Mouse (Mus musculus) yolk sac, embryonic 10.5 days (tissue): ENCODE measurements around the gene Slc22a20.

Source experiments
- DNase-seq: peaks from one replicate; pipeline ENCODE4 v3.0.0-alpha.2; 2017; ENCODE audit warnings: low spot score

Slc22a20 gene

GRCm38 (mm10) chr19:5952071-5952691 lies 33.8 kb downstream of the Slc22a20 start:
- DNase-seq: peak; percentile 79

- no peak for DNase-seq
Measured at GRCm38 (mm10) chr19:5951631-5952030, 34.3 kb downstream of the Slc22a20 start.

GRCm38 (mm10) chr19:5950218-5950617 lies 35.7 kb downstream of the Slc22a20 start:
- no peak for DNase-seq

- DNase-seq: no peak
Measured at GRCm38 (mm10) chr19:5945891-5946290, 40.1 kb downstream of the Slc22a20 start.

GRCm38 (mm10) chr19:5945027-5945426 lies 40.9 kb downstream of the Slc22a20 start:
- peak; percentile 86 for DNase-seq

GRCm38 (mm10) chr19:5944145-5944544 lies 41.8 kb downstream of the Slc22a20 start:
- DNase-seq: no peak

GRCm38 (mm10) chr19:5943404-5943803 lies 42.5 kb downstream of the Slc22a20 start:
- no peak for DNase-seq

- DNase-seq: no peak
Measured at GRCm38 (mm10) chr19:5942581-5942980, 43.4 kb downstream of the Slc22a20 start.

GRCm38 (mm10) chr19:5940656-5941055 lies 45.3 kb downstream of the Slc22a20 start:
- DNase-seq: no peak

- DNase-seq: no peak
Measured at GRCm38 (mm10) chr19:5940173-5940572, 45.8 kb downstream of the Slc22a20 start.

- DNase-seq: no peak
Measured at GRCm38 (mm10) chr19:5939715-5940114, 46.2 kb downstream of the Slc22a20 start.

- no peak for DNase-seq
Measured at GRCm38 (mm10) chr19:5938516-5938915, 47.4 kb downstream of the Slc22a20 start.

GRCm38 (mm10) chr19:5937836-5938406 lies 48.0 kb downstream of the Slc22a20 start:
- DNase-seq: no peak

- no peak for DNase-seq
Measured at GRCm38 (mm10) chr19:5937095-5937835, 48.7 kb downstream of the Slc22a20 start.

GRCm38 (mm10) chr19:5935691-5936090 lies 50.3 kb downstream of the Slc22a20 start:
- DNase-seq: no peak

- peak; percentile 67 for DNase-seq
Measured at GRCm38 (mm10) chr19:5935266-5935665, 50.7 kb downstream of the Slc22a20 start.

GRCm38 (mm10) chr19:5929634-5930596 lies 56.0 kb downstream of the Slc22a20 start:
- no peak for DNase-seq

GRCm38 (mm10) chr19:5928546-5928945 lies 57.4 kb downstream of the Slc22a20 start:
- no peak for DNase-seq

- no peak for DNase-seq
Measured at GRCm38 (mm10) chr19:5928104-5928503, 57.8 kb downstream of the Slc22a20 start.

- no peak for DNase-seq
Measured at GRCm38 (mm10) chr19:5927532-5927931, 58.4 kb downstream of the Slc22a20 start.

GRCm38 (mm10) chr19:5927026-5927425 lies 58.9 kb downstream of the Slc22a20 start:
- no peak for DNase-seq

GRCm38 (mm10) chr19:5925311-5925855 lies 60.6 kb downstream of the Slc22a20 start:
- no peak for DNase-seq
